Mouse (Mus musculus) heart, embryonic 14.5 days (tissue): ENCODE measurements around the gene Zbtb3. TPM values are rescaled to one million over a fixed set of nuclear protein-coding genes. Genes with fewer than 3 reads are reported as not detected.

Experiments used
- polyA plus RNA-seq: library from polyadenylated mRNA; unstranded; fragments of >200 nt; fragmentation: Nextera tagmentation; extraction: Ambion mirVana; gene quantifications from 2 replicates; pipeline ENCODE4 v1.2.1, GENCODE M21; 2014

Zbtb3 gene
- polyA plus RNA-seq, 1 experiment from 2014 or later: 3.0 TPM

Other genes starting within 250 kb of the Zbtb3 start
- gene Slc22a8, start 211.3 kb upstream of the Zbtb3 start, polyA plus RNA-seq: not detected in 2 replicates
- gene Slc22a6, start 184.5 kb upstream of the Zbtb3 start, polyA plus RNA-seq: not detected in 2 replicates
- 0.12 TPM in 1 of 2 replicates, not detected in the other for gene Chrm1, start 138.8 kb upstream of the Zbtb3 start, polyA plus RNA-seq
- 62.2 and 65.7 TPM in 2 replicates for gene Slc3a2, start 79.2 kb upstream of the Zbtb3 start, polyA plus RNA-seq
- 49.7 and 50.5 TPM in 2 replicates for gene Wdr74, start 66.7 kb upstream of the Zbtb3 start, polyA plus RNA-seq
- 1.2 TPM in 1 of 2 replicates, not detected in the other for gene 1700092M07Rik, start 61.8 kb upstream of the Zbtb3 start, polyA plus RNA-seq
- 81.4 and 83.5 TPM in 2 replicates for gene Stx5a, start 61.1 kb upstream of the Zbtb3 start, polyA plus RNA-seq
- gene Nxf1, start 45.5 kb upstream of the Zbtb3 start, polyA plus RNA-seq: 101 and 105 TPM in 2 replicates
- gene Tmem223, start 31.6 kb upstream of the Zbtb3 start, polyA plus RNA-seq: 167 and 196 TPM in 2 replicates
- 59.0 and 69.7 TPM in 2 replicates for gene Tmem179b, start 28.1 kb upstream of the Zbtb3 start, polyA plus RNA-seq
- 10.8 and 10.9 TPM in 2 replicates for gene Taf6l, start 16.1 kb upstream of the Zbtb3 start, polyA plus RNA-seq
- gene Polr2g, start 4.0 kb upstream of the Zbtb3 start, polyA plus RNA-seq: 128 and 146 TPM in 2 replicates
- 27.7 and 31.8 TPM in 2 replicates for gene Ttc9c, start 16.8 kb downstream of the Zbtb3 start, polyA plus RNA-seq
- 3.9 and 5.0 TPM in 2 replicates for gene Hnrnpul2, start 17.5 kb downstream of the Zbtb3 start, polyA plus RNA-seq
- 0.43 TPM in 1 of 2 replicates, not detected in the other for gene AC129217.1, start 27.2 kb downstream of the Zbtb3 start, polyA plus RNA-seq
- 40.6 and 45.0 TPM in 2 replicates for gene Bscl2, start 34.9 kb downstream of the Zbtb3 start, polyA plus RNA-seq
- gene Gng3, start 36.6 kb downstream of the Zbtb3 start, polyA plus RNA-seq: 1.0 and 2.3 TPM in 2 replicates
- gene Lrrn4cl, start 48.2 kb downstream of the Zbtb3 start, polyA plus RNA-seq: 1.2 and 1.3 TPM in 2 replicates
- 118 and 123 TPM in 2 replicates for gene Ubxn1, start 68.9 kb downstream of the Zbtb3 start, polyA plus RNA-seq
- 67.4 and 78.2 TPM in 2 replicates for gene Uqcc3, start 78.4 kb downstream of the Zbtb3 start, polyA plus RNA-seq
- gene Lbhd1, start 81.2 kb downstream of the Zbtb3 start, polyA plus RNA-seq: 48.3 and 51.5 TPM in 2 replicates
- not detected in 2 replicates for gene Gm49403, start 81.4 kb downstream of the Zbtb3 start, polyA plus RNA-seq
- gene 1810009A15Rik, start 86.3 kb downstream of the Zbtb3 start, polyA plus RNA-seq: 53.7 and 55.8 TPM in 2 replicates
- gene Gm49416, start 86.4 kb downstream of the Zbtb3 start, polyA plus RNA-seq: not detected in 2 replicates
- 18.2 TPM in 2 replicates for gene Ints5, start 90.5 kb downstream of the Zbtb3 start, polyA plus RNA-seq
- 48.0 and 54.6 TPM in 2 replicates for gene Ganab, start 95.5 kb downstream of the Zbtb3 start, polyA plus RNA-seq
- gene B3gat3, start 117.8 kb downstream of the Zbtb3 start, polyA plus RNA-seq: 27.8 and 34.2 TPM in 2 replicates
- gene Rom1, start 126.8 kb downstream of the Zbtb3 start, polyA plus RNA-seq: 0.94 and 1.6 TPM in 2 replicates
- gene Eml3, start 127.0 kb downstream of the Zbtb3 start, polyA plus RNA-seq: 9.0 TPM in 2 replicates
- 19.8 and 26.5 TPM in 2 replicates for gene Mta2, start 139.3 kb downstream of the Zbtb3 start, polyA plus RNA-seq
- gene Tut1, start 151.3 kb downstream of the Zbtb3 start, polyA plus RNA-seq: 14.5 and 15.6 TPM in 2 replicates
- gene Eef1g, start 164.5 kb downstream of the Zbtb3 start, polyA plus RNA-seq: 234 and 253 TPM in 2 replicates
- gene Ahnak, start 186.7 kb downstream of the Zbtb3 start, polyA plus RNA-seq: 29.4 and 30.6 TPM in 2 replicates